Mouse (Mus musculus): ENCODE results near the gene Vsig2.

- TF ChIP-seq REST (IDR thresholded peaks at IDR 0.05; ENCODE audit: insufficient read depth, insufficient read length) (no peak), TCF12 (IDR thresholded peaks at IDR 0.05; ENCODE audit: insufficient read depth, poor library complexity, severe bottlenecking) (no peak), POLR2AphosphoS2 (IDR thresholded peaks at IDR 0.05; ENCODE audit: insufficient read length, low read depth) (no peak), MYOG (IDR thresholded peaks at IDR 0.05; ENCODE audit: control insufficient read depth in 1 of 3, insufficient read depth in 1 of 3, insufficient read length in 2 of 3, low read depth in 2 of 3) (no peak)
These were observed 11.4 kb downstream of the Vsig2 start for GRCm38 (mm10) chr9:37550435-37550834.

Data from myocyte (in vitro differentiated cells).